Mouse (Mus musculus): ENCODE results near the gene Ssr1.

GRCm38 (mm10) chr13:37954318-37954717, 39.7 kb downstream of the Ssr1 start:
- TF ChIP-seq GATA1 (IDR thresholded peaks at IDR 0.05; ENCODE audit: borderline replicate concordance, low read length), result no peak
- TF ChIP-seq FLI1 (IDR thresholded peaks at IDR 0.05; ENCODE audit: low read length), result no peak

All from megakaryocyte, embryonic 14.5 days (primary cell).